Mouse (Mus musculus) neural tube, embryonic 15.5 days (tissue): ENCODE results near the gene Iapp. TPM values are rescaled to one million over a fixed set of nuclear protein-coding genes. Genes with fewer than 3 reads are reported as not detected.
A peak's percentile ranks its signal among the peaks of the same experiment; 100 is the strongest.
"Not testable (repeated sequence)": the region's sequence is repeated elsewhere in the genome, so short reads cannot be mapped to it uniquely, and the experiment has no call there.

Experiments used
- ATAC-seq: fragments of 200-750 bp; cut with Nextera tagmentation; 2 replicates; pipeline ENCODE4 v1.8.0; 2017; ENCODE audit warnings: mild to moderate bottlenecking, moderate TSS enrichment, moderate library complexity; ENCODE audit not compliant: low FRiP score
- H3K27ac ChIP-seq: fragments of 300-500 bp; sonication (generic); replicated peaks from 2 replicates; pipeline ENCODE4 v1.5.1; 2015; ENCODE audit warnings: mild to moderate bottlenecking, inconsistent platforms
- H3K27me3 ChIP-seq: fragments of 300-500 bp; sonication (generic); replicated peaks from 2 replicates; pipeline ENCODE4 v1.6.1; 2015; ENCODE audit warnings: inconsistent platforms
- H3K36me3 ChIP-seq: fragments of 300-500 bp; sonication (generic); 2 replicates; pipeline ENCODE4 v1.6.1; 2015; ENCODE audit warnings: inconsistent platforms
- H3K4me1 ChIP-seq: fragments of 300-500 bp; sonication (generic); 2 replicates; pipeline ENCODE4 v1.6.1; 2015; ENCODE audit warnings: inconsistent platforms
- H3K4me2 ChIP-seq: fragments of 300-500 bp; sonication (generic); 2 replicates; pipeline ENCODE4 v1.6.1; 2015; ENCODE audit warnings: inconsistent platforms, mild to moderate bottlenecking, moderate library complexity
- H3K4me3 ChIP-seq: fragments of 300-500 bp; sonication (generic); replicated peaks from 2 replicates; pipeline ENCODE4 v1.5.1; 2015; ENCODE audit warnings: mild to moderate bottlenecking, inconsistent platforms
- H3K9ac ChIP-seq: fragments of 300-500 bp; sonication (generic); replicated peaks from 2 replicates; pipeline ENCODE4 v1.6.1; 2015; ENCODE audit warnings: mild to moderate bottlenecking, inconsistent platforms
- H3K9me3 ChIP-seq: fragments of 300-500 bp; sonication (generic); replicated peaks from 2 replicates; pipeline ENCODE4 v1.6.1; 2016; ENCODE audit warnings: inconsistent platforms
- WGBS: fragments of 180-500 bp; shearing (Covaris S2); methylation state at CpG from one replicate; pipeline ENCODE4 v1.1.7; 2015; ENCODE audit warnings: mixed read lengths; 5-methylcytosine and 5-hydroxymethylcytosine counted together
- polyA plus RNA-seq: library from polyadenylated mRNA; unstranded; fragments of >200 nt; fragmentation: Nextera tagmentation; extraction: Ambion mirVana; gene quantifications from 2 replicates; pipeline ENCODE4 v1.2.1, GENCODE M21; 2015

The Iapp gene
- polyA plus RNA-seq, 1 experiment from 2014 or later, result 0.19 TPM

- H3K27ac ChIP-seq, result no peak overlapping the region
- H3K36me3 ChIP-seq, result 0 out of 2 replicates have a peak, but pooled peaks cover under 1% of the 10 kb centered on the region
- H3K9me3 ChIP-seq, result no peaks in the 10 kb centered on the region
- H3K9ac ChIP-seq, result no peak overlapping the region
- H3K4me3 ChIP-seq, result no peak overlapping the region
- H3K4me2 ChIP-seq, result no peak overlapping the region
- no peak for ATAC-seq
- H3K4me1 ChIP-seq, result peaks cover 15% of the 10 kb centered on the region
- WGBS, result 81% methylated on average over 2 of the region's 2 CpGs
- H3K27me3 ChIP-seq, result no peaks in the 10 kb centered on the region
Measured at GRCm38 (mm10) chr6:142343561-142343960, 45.3 kb downstream of the Iapp start.

GRCm38 (mm10) chr6:142345440-142346038 is 47.3 kb downstream of the Iapp start, which contains the start of gene Pyroxd1:
Gene Pyroxd1 (plus strand): TSS chr6:142345654.
- Histone ChIP-seq H3K9me3 (no peaks in the 10 kb centered on the region), H3K36me3 (peaks cover 13% of the 10 kb centered on the region), H3K9ac (peak within 1 kb of the TSS; percentile 67), H3K4me3 (peak within 1 kb of the TSS; percentile 92), H3K27ac (peak within 1 kb of the TSS; percentile 88), H3K4me1 (peaks cover 15% of the 10 kb centered on the region), H3K27me3 (no peaks in the 10 kb centered on the region), H3K4me2 (peak within 1 kb of the TSS; percentile 62)
- WGBS, result under 1% methylated on average over 48 of the region's 48 CpGs
- ATAC-seq, result peak; percentile 97

GRCm38 (mm10) chr6:142346181-142347110 is 48.2 kb downstream of the Iapp start:
- H3K4me3 ChIP-seq, result peak overlapping the region; percentile 92
- no peak for ATAC-seq
- H3K27me3 ChIP-seq, result no peaks in the 10 kb centered on the region
- peaks cover 22% of the 10 kb centered on the region for H3K36me3 ChIP-seq
- H3K27ac ChIP-seq, result no peak overlapping the region
- peak overlapping the region; percentile 67; the same call in 1 of the 2 replicates for H3K9ac ChIP-seq
- H3K4me1 ChIP-seq, result peaks cover 15% of the 10 kb centered on the region
- peak overlapping the region; percentile 62 for H3K4me2 ChIP-seq
- WGBS, result 64% methylated on average over 12 of the region's 12 CpGs
- no peaks in the 10 kb centered on the region for H3K9me3 ChIP-seq

- H3K36me3 ChIP-seq, result peaks cover 34% of the 10 kb centered on the region
- no peak overlapping the region for H3K4me2 ChIP-seq
- H3K9me3 ChIP-seq, result no peaks in the 10 kb centered on the region
- no peak overlapping the region for H3K4me3 ChIP-seq
- H3K4me1 ChIP-seq, result peaks cover 15% of the 10 kb centered on the region
- H3K27ac ChIP-seq, result no peak overlapping the region
- no peak overlapping the region for H3K9ac ChIP-seq
- 84% methylated on average over 11 of the region's 11 CpGs for WGBS
- no peaks in the 10 kb centered on the region for H3K27me3 ChIP-seq
- ATAC-seq, result no peak
Measured at GRCm38 (mm10) chr6:142347431-142348385, 49.5 kb downstream of the Iapp start.

GRCm38 (mm10) chr6:142352099-142352498 is 53.9 kb downstream of the Iapp start:
- not testable (repeated sequence) for ATAC-seq, H3K9ac ChIP-seq, H3K27me3 ChIP-seq, H3K4me2 ChIP-seq, H3K9me3 ChIP-seq, H3K27ac ChIP-seq, H3K4me3 ChIP-seq, H3K4me1 ChIP-seq
- WGBS, result 93% methylated on average over 3 of the region's 3 CpGs
- H3K36me3 ChIP-seq, result peaks cover 64% of the 10 kb centered on the region

Other genes starting within 250 kb of the Iapp start
- gene Slco1a6, start 89.9 kb upstream of the Iapp start, polyA plus RNA-seq, result 0.51 and 0.77 TPM in 2 replicates
- 0.06 and 0.14 TPM in 2 replicates for gene Slco1a5, start 24.6 kb downstream of the Iapp start, polyA plus RNA-seq
- 18.2 and 18.7 TPM in 2 replicates for gene Pyroxd1, start 47.2 kb downstream of the Iapp start, polyA plus RNA-seq
- gene Recql, start 88.7 kb downstream of the Iapp start, polyA plus RNA-seq, result 21.4 and 21.6 TPM in 2 replicates
- 69.5 and 74.9 TPM in 2 replicates for gene Golt1b, start 88.8 kb downstream of the Iapp start, polyA plus RNA-seq
- 1.2 and 1.5 TPM in 2 replicates for gene Spx, start 115.0 kb downstream of the Iapp start, polyA plus RNA-seq
- gene Gys2, start 174.7 kb downstream of the Iapp start, polyA plus RNA-seq, result 0.38 TPM in 1 of 2 replicates, not detected in the other
- 526 and 576 TPM in 2 replicates for gene Ldhb, start 209.5 kb downstream of the Iapp start, polyA plus RNA-seq